Mouse (Mus musculus): Measurements from ENCODE around the gene Krtap5-5. TPM values are rescaled to one million over a fixed set of nuclear protein-coding genes. Genes with fewer than 3 reads are reported as not detected.
"Not testable (repeated sequence)": the region's sequence is repeated elsewhere in the genome, so short reads cannot be mapped to it uniquely, and the experiment has no call there.

The Krtap5-5 gene
- polyA plus RNA-seq (2015; fragmentation: Nextera tagmentation; extraction: Ambion mirVana) = not detected in 2 replicates

DNA sequence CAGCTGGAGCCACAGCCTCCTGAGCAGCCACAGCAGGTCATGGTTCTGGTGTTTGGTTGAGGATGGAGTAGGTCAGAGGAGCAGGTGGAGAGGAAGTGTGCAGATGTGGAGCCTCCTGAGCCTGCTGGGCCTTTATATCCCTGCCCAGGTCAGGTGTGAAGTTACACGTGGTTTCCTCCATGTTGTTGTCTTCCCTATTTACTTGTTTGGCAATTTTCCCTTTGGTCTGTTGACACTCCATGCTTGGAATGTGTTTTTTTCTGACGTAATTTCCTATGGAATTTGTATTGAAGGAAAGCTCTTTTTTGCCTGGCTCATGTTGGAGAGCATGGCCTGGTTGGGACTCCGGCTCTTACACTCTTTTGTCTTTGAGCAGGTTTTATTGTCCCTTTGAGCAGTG, at the start of gene Krtap5-5:
TSS of gene Krtap5-5 (minus strand) at position 101 of the 400 bp plus-strand sequence.
- 59% methylated on average over 3 of the region's 3 CpGs for WGBS
- not testable (repeated sequence) for H3K9ac ChIP-seq (ENCODE audit: low read length); H3K27ac ChIP-seq (ENCODE audit: low read length); ATAC-seq (ENCODE audit: insufficient read depth, low FRiP score); H3K4me3 ChIP-seq (replicated peaks; ENCODE audit: low read length); H3K9me3 ChIP-seq (replicated peaks; ENCODE audit: control insufficient read depth, low read length); H3K4me2 ChIP-seq (ENCODE audit: low read depth, low read length); H3K4me1 ChIP-seq (ENCODE audit: control insufficient read depth, insufficient read depth, low read length); H3K27me3 ChIP-seq (ENCODE audit: control insufficient read depth, insufficient read depth, low read length); H3K36me3 ChIP-seq (ENCODE audit: control insufficient read depth, insufficient read depth, low read length)

DNA sequence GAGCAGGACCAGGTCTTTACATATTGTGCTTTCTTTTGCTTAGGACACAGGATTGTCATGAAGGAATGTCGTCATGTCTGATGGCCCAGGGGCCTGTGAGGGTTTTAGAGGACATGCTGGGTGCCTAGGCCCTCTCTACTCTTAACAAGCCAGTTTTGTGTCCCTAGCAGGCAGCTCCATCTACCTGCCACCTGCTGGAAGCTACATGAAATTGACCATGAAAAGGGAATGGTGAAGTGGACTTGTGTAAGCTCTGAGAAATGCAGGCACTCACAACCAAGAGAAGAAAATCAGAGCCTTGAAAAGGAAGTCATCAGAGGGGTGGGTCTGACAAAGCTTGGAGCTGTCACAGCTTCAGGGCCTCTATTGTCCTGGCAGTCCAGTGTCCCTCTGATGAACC, 49.5 kb upstream of the Krtap5-5 start:
- not testable (repeated sequence) for H3K27me3 ChIP-seq (ENCODE audit: control insufficient read depth, insufficient read depth, low read length); H3K4me2 ChIP-seq (ENCODE audit: low read depth, low read length); H3K4me1 ChIP-seq (ENCODE audit: control insufficient read depth, insufficient read depth, low read length); H3K9me3 ChIP-seq (replicated peaks; ENCODE audit: control insufficient read depth, low read length); H3K4me3 ChIP-seq (replicated peaks; ENCODE audit: low read length); H3K36me3 ChIP-seq (ENCODE audit: control insufficient read depth, insufficient read depth, low read length); H3K9ac ChIP-seq (ENCODE audit: low read length); H3K27ac ChIP-seq (ENCODE audit: low read length); ATAC-seq (ENCODE audit: insufficient read depth, low FRiP score)
- WGBS = 66% methylated on average over 1 of the region's 1 CpGs

DNA sequence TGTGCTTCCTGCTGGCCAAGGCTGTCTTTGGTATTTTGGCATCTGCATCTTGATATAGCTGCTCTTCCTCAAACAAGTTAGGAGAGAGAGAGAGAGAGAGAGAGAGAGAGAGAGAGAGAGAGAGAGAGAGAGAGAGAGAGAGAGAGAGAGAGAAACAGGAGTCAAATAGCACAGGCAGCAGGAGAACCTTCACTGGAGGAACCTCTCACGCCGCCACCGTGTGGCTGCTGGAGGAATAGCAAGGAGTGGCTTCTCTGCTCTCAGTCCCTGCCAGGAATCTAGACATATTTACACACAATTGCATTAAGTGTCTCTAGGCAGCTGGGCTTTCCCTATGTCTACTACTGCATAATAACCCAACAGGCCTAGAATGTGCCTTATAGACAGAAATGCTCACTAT, 48.4 kb upstream of the Krtap5-5 start:
- not testable (repeated sequence) for H3K4me1 ChIP-seq (ENCODE audit: control insufficient read depth, insufficient read depth, low read length); H3K27me3 ChIP-seq (ENCODE audit: control insufficient read depth, insufficient read depth, low read length); H3K4me2 ChIP-seq (ENCODE audit: low read depth, low read length); H3K36me3 ChIP-seq (ENCODE audit: control insufficient read depth, insufficient read depth, low read length); H3K27ac ChIP-seq (ENCODE audit: low read length); H3K4me3 ChIP-seq (replicated peaks; ENCODE audit: low read length); ATAC-seq (ENCODE audit: insufficient read depth, low FRiP score); H3K9me3 ChIP-seq (replicated peaks; ENCODE audit: control insufficient read depth, low read length); H3K9ac ChIP-seq (ENCODE audit: low read length)
- WGBS = 0% methylated on average over 3 of the region's 3 CpGs

DNA sequence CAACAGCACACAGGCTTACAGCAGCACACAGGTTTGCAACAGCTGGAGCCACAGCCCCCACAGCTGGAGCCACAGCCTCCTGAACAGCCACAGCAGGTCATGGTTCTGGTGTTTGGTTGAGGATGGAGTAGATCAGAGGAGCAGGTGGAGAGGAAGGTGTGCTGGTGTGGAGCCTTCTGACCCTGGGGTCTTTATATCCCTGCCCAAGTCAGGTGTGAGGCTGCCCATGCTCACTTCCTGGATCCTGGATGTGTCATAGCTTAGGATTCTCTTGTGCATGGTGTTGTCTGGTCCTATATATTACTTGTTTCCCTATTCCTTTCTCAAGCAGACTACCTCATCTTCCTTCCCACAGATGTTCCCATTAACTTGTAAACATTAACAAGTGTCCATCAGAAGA, 44.5 kb upstream of the Krtap5-5 start, which contains the start of gene Gm4559:
TSS of gene Gm4559 (minus strand) at position 101 of the 400 bp plus-strand sequence.
- not testable (repeated sequence) for H3K4me2 ChIP-seq (ENCODE audit: low read depth, low read length); H3K27me3 ChIP-seq (ENCODE audit: control insufficient read depth, insufficient read depth, low read length); H3K4me3 ChIP-seq (replicated peaks; ENCODE audit: low read length); H3K27ac ChIP-seq (ENCODE audit: low read length); ATAC-seq (ENCODE audit: insufficient read depth, low FRiP score); H3K4me1 ChIP-seq (ENCODE audit: control insufficient read depth, insufficient read depth, low read length); H3K36me3 ChIP-seq (ENCODE audit: control insufficient read depth, insufficient read depth, low read length); H3K9ac ChIP-seq (ENCODE audit: low read length); H3K9me3 ChIP-seq (replicated peaks; ENCODE audit: control insufficient read depth, low read length)

DNA sequence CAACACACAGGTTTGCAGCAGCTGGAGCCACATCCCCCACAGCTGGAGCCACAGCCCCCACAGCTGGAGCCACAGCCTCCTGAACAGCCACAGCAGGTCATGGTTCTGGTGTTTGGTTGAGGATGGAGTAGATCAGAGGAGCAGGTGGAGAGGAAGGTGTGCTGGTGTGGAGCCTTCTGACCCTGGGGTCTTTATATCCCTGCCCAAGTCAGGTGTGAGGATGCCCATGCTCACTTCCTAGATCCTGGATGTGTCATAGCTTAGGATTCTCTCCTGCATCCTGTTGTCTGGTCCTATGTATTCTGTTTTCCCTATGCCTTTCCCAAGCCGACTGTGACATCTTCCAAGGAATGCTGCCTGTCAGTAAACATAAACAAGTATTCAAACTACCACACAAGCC, 28.5 kb upstream of the Krtap5-5 start, which contains the start of gene Gm2431:
TSS of gene Gm2431 (minus strand) at position 101 of the 400 bp plus-strand sequence.
- H3K27ac ChIP-seq (ENCODE audit: low read length); H3K4me3 ChIP-seq (replicated peaks; ENCODE audit: low read length); H3K27me3 ChIP-seq (ENCODE audit: control insufficient read depth, insufficient read depth, low read length); H3K4me2 ChIP-seq (ENCODE audit: low read depth, low read length); H3K9me3 ChIP-seq (replicated peaks; ENCODE audit: control insufficient read depth, low read length); H3K4me1 ChIP-seq (ENCODE audit: control insufficient read depth, insufficient read depth, low read length); H3K9ac ChIP-seq (ENCODE audit: low read length); H3K36me3 ChIP-seq (ENCODE audit: control insufficient read depth, insufficient read depth, low read length); ATAC-seq (ENCODE audit: insufficient read depth, low FRiP score): not testable (repeated sequence)
- 43% methylated on average over 1 of the region's 1 CpGs for WGBS

DNA sequence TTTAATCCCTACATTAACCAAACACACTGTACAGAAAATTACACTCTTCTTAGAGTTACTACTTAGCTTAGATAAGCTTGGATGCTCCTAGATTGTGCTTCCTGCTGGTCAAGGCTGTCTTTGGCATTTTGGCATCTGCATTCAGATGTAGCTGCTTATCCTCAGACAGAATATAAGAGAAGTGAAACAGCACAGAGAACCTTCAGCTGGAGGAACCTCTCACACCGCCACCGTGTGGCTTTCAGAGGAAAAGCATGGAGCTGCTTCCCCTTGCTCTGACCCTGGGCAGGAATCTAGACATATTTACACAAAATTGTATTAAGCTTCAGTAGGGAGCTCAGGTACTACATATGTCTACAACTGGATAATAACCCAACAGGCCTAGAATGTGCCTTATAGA, 25.7 kb upstream of the Krtap5-5 start:
- H3K4me1 ChIP-seq (ENCODE audit: control insufficient read depth, insufficient read depth, low read length) = no peaks in the 10 kb centered on the region
- H3K27ac ChIP-seq (ENCODE audit: low read length) = no peak overlapping the region
- H3K9ac ChIP-seq (ENCODE audit: low read length) = no peak overlapping the region
- H3K4me2 ChIP-seq (ENCODE audit: low read depth, low read length) = no peak overlapping the region
- no peak overlapping the region for H3K4me3 ChIP-seq (replicated peaks; ENCODE audit: low read length)
- no peaks in the 10 kb centered on the region for H3K27me3 ChIP-seq (ENCODE audit: control insufficient read depth, insufficient read depth, low read length)
- H3K9me3 ChIP-seq (replicated peaks; ENCODE audit: control insufficient read depth, low read length) = no peaks in the 10 kb centered on the region
- H3K36me3 ChIP-seq (ENCODE audit: control insufficient read depth, insufficient read depth, low read length) = no peaks in the 10 kb centered on the region
- no peak for ATAC-seq (ENCODE audit: insufficient read depth, low FRiP score)
- 2% methylated on average over 2 of the region's 2 CpGs for WGBS

DNA sequence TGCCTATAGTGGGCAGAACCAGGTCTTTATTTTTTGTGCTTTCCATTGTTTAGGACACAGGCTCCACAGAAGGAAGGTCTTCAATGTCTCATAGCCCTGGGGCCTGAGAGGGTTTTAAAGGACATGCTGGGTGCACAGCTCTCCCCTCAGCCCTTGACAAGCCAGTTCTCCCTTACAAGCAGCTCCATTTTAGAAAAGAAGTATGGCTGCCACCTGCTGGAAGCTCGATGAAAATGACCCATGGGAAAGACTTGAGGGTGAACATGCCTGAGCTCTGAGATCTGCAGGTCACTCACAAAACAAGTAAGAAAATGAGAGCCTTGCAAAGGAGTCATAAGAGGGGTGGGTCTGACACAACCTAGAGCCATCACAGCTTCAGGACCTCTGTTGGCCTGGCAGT, 20.1 kb upstream of the Krtap5-5 start:
- no peak for ATAC-seq (ENCODE audit: insufficient read depth, low FRiP score)
- H3K27ac ChIP-seq (ENCODE audit: low read length) = no peak overlapping the region
- 0% methylated on average over 1 of the region's 1 CpGs for WGBS
- no peaks in the 10 kb centered on the region for H3K4me1 ChIP-seq (ENCODE audit: control insufficient read depth, insufficient read depth, low read length)
- H3K27me3 ChIP-seq (ENCODE audit: control insufficient read depth, insufficient read depth, low read length) = no peaks in the 10 kb centered on the region
- no peak overlapping the region for H3K4me2 ChIP-seq (ENCODE audit: low read depth, low read length)
- no peak overlapping the region for H3K9ac ChIP-seq (ENCODE audit: low read length)
- no peaks in the 10 kb centered on the region for H3K36me3 ChIP-seq (ENCODE audit: control insufficient read depth, insufficient read depth, low read length)
- no peaks in the 10 kb centered on the region for H3K9me3 ChIP-seq (replicated peaks; ENCODE audit: control insufficient read depth, low read length)
- H3K4me3 ChIP-seq (replicated peaks; ENCODE audit: low read length) = no peak overlapping the region

DNA sequence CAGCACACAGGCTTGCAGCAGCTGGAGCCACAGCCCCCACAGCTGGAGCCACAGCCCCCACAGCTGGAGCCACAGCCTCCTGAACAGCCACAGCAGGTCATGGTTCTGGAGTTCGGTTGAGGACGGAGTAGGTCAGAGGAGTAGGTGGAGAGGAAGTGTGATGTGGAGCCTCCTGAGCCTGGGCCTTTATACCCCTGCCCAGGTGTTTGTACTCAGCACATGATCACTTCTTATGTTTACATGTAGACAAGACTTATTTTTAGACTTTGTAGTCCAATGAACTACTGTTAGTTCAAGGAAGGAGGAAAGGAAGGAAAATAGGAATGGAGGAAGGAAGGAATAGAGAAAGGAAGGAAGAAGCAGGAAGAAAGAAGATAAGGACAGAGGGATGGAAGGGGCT, 11.2 kb upstream of the Krtap5-5 start, which contains the start of gene Gm40460:
TSS of gene Gm40460 (minus strand) at position 101 of the 400 bp plus-strand sequence.
- Histone ChIP-seq H3K9me3 (replicated peaks; ENCODE audit: control insufficient read depth, low read length) (no peaks in the 10 kb centered on the region), H3K36me3 (ENCODE audit: control insufficient read depth, insufficient read depth, low read length) (no peaks in the 10 kb centered on the region), H3K4me2 (ENCODE audit: low read depth, low read length) (no peak within 1 kb of the TSS), H3K4me3 (replicated peaks; ENCODE audit: low read length) (no peak within 1 kb of the TSS), H3K4me1 (ENCODE audit: control insufficient read depth, insufficient read depth, low read length) (no peaks in the 10 kb centered on the region), H3K9ac (ENCODE audit: low read length) (no peak within 1 kb of the TSS), H3K27me3 (ENCODE audit: control insufficient read depth, insufficient read depth, low read length) (no peaks in the 10 kb centered on the region), H3K27ac (ENCODE audit: low read length) (no peak within 1 kb of the TSS)
- ATAC-seq (ENCODE audit: insufficient read depth, low FRiP score) = no peak
- 33% methylated on average over 2 of the region's 2 CpGs for WGBS

DNA sequence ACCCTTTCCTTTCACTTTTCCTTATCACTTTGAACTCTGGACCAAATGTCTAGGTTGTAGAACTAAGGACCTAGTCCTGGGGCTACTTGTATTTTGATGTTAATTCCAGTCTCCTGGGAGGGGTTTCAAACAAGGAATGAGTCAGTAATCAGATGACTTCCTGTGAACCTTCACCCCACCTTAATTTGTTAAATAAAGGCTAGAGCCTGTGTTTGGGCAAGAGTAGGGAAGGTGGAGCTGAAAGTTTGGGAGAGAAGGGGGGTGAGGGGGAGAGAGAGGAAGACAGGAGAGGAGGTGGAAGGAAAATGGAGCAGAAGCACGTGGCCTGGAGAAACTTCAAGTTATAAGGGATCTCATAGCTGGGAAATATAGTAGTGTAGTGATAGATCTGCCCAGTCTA, 1.8 kb upstream of the Krtap5-5 start:
- H3K27me3 ChIP-seq (ENCODE audit: control insufficient read depth, insufficient read depth, low read length) = no peaks in the 10 kb centered on the region
- H3K4me2 ChIP-seq (ENCODE audit: low read depth, low read length) = no peak overlapping the region
- no peaks in the 10 kb centered on the region for H3K4me1 ChIP-seq (ENCODE audit: control insufficient read depth, insufficient read depth, low read length)
- no peak overlapping the region for H3K9ac ChIP-seq (ENCODE audit: low read length)
- no peak for ATAC-seq (ENCODE audit: insufficient read depth, low FRiP score)
- WGBS = 4% methylated on average over 1 of the region's 1 CpGs
- H3K27ac ChIP-seq (ENCODE audit: low read length) = no peak overlapping the region
- no peaks in the 10 kb centered on the region for H3K36me3 ChIP-seq (ENCODE audit: control insufficient read depth, insufficient read depth, low read length)
- H3K9me3 ChIP-seq (replicated peaks; ENCODE audit: control insufficient read depth, low read length) = no peaks in the 10 kb centered on the region
- H3K4me3 ChIP-seq (replicated peaks; ENCODE audit: low read length) = no peak overlapping the region

DNA sequence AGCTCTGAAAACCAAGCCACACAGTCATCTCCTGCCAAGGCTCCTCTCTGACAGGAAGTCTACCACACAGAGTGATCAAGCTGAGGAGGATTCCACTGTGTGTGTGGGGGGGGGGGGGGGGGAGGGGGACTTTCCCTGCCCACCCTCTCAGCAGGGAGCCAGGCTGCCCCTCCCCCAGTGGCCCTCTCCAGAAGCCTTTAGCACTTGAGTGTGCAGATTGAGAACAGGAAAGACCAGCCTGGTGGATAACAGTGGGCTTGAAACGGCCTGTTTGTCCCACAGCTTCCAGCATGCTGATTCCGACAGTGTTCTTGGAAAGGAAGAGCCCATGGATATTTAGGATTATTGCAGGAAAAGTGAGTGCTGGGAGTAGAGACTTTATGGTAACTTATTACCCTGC, 5.3 kb downstream of the Krtap5-5 start:
- Histone ChIP-seq H3K36me3 (ENCODE audit: control insufficient read depth, insufficient read depth, low read length) (no peaks in the 10 kb centered on the region), H3K4me2 (ENCODE audit: low read depth, low read length) (no peak overlapping the region), H3K9ac (ENCODE audit: low read length) (no peak overlapping the region), H3K4me3 (replicated peaks; ENCODE audit: low read length) (no peak overlapping the region), H3K9me3 (replicated peaks; ENCODE audit: control insufficient read depth, low read length) (no peaks in the 10 kb centered on the region), H3K27ac (ENCODE audit: low read length) (no peak overlapping the region), H3K27me3 (ENCODE audit: control insufficient read depth, insufficient read depth, low read length) (no peaks in the 10 kb centered on the region), H3K4me1 (ENCODE audit: control insufficient read depth, insufficient read depth, low read length) (no peaks in the 10 kb centered on the region)
- no peak for ATAC-seq (ENCODE audit: insufficient read depth, low FRiP score)
- WGBS = 28% methylated on average over 2 of the region's 2 CpGs

Measured in stomach, embryonic 16.5 days (tissue).